Mouse (Mus musculus): ENCODE measurements around the gene Phxr2. TPM values are rescaled to one million over a fixed set of nuclear protein-coding genes. Genes with fewer than 3 reads are reported as not detected.
A peak's percentile ranks its signal among the peaks of the same experiment; 100 is the strongest.

Phxr2 gene
- polyA plus RNA-seq, 1 experiment from 2014 or later, result not detected

DNA sequence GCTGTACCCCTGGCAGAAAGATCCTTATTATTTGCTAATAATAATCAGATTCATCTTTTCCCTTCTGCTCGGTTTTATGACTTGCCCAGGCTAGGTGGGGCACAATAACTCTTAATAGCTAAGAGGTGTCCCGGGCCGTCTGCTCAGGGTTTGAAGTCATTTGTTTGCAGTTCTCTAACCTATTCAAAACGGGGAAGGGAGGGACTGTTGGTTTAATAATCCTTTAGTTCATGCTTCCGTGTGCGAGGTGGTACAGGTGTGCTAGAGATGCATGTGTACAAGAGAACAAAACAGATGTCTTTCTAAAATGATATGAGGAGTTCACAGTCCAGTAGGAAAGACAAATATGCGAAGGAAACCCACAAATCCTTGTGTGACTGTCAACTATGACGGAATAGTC, 11.8 kb downstream of the Phxr2 start:
- H3K4me1 ChIP-seq (ENCODE audit: control insufficient read depth, insufficient read depth, low read length), result 0 out of 2 replicates have a peak, but pooled peaks cover 7% of the 10 kb centered on the region
- H3K27me3 ChIP-seq (replicated peaks; ENCODE audit: control insufficient read depth, insufficient read depth, low read length), result no peaks in the 10 kb centered on the region
- no peak overlapping the region for H3K9ac ChIP-seq (ENCODE audit: low read depth, low read length)
- DNase-seq (ENCODE audit: low spot score) (no peak), ATAC-seq (ENCODE audit: low read depth) (no peak)
- WGBS, result 74% methylated on average over 8 of the region's 8 CpGs
- H3K27ac ChIP-seq (replicated peaks; ENCODE audit: low read depth, low read length), result no peak overlapping the region
- H3K4me3 ChIP-seq (ENCODE audit: low read depth, low read length), result no peak overlapping the region
- peaks cover 7% of the 10 kb centered on the region; the same call in 1 of the 2 replicates for H3K9me3 ChIP-seq (ENCODE audit: control insufficient read depth, low read length)
- peaks cover 12% of the 10 kb centered on the region; the same call in 1 of the 2 replicates for H3K36me3 ChIP-seq (ENCODE audit: control insufficient read depth, insufficient read depth, low read length)
- no peak overlapping the region for H3K4me2 ChIP-seq (ENCODE audit: low read depth, low read length)

DNA sequence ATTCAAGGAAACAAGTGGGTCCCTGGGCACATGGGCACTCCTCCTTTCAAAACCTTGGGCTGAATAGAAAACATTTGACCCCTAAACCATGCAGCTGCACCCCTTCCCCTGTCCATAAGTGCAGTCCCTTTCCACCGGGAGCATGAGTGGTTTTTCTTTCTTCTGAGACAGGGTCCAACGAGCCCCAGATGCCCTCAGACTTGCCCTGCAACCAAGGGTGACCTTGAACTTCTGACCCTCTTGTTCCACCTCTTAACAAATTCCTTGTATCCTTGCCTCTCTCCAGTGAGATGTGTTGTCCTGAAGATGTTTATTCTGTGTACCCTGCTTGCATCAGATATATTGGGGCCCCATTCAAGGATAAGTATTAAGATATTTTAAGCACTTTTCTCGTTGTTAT, 12.6 kb downstream of the Phxr2 start:
- Histone ChIP-seq H3K27me3 (replicated peaks; ENCODE audit: control insufficient read depth, insufficient read depth, low read length) (no peaks in the 10 kb centered on the region), H3K36me3 (ENCODE audit: control insufficient read depth, insufficient read depth, low read length) (peaks cover 15% of the 10 kb centered on the region; the same call in 1 of the 2 replicates), H3K9ac (ENCODE audit: low read depth, low read length) (no peak overlapping the region), H3K4me3 (ENCODE audit: low read depth, low read length) (no peak overlapping the region), H3K27ac (replicated peaks; ENCODE audit: low read depth, low read length) (no peak overlapping the region), H3K4me2 (ENCODE audit: low read depth, low read length) (no peak overlapping the region), H3K4me1 (ENCODE audit: control insufficient read depth, insufficient read depth, low read length) (no peaks in the 10 kb centered on the region), H3K9me3 (ENCODE audit: control insufficient read depth, low read length) (peaks cover 9% of the 10 kb centered on the region; the same call in 1 of the 2 replicates)
- 43% methylated on average over 3 of the region's 3 CpGs for WGBS
- DNase-seq (ENCODE audit: low spot score) (no peak), ATAC-seq (ENCODE audit: low read depth) (no peak)

GRCm38 (mm10) chr10:99108431-99108982, 17.6 kb downstream of the Phxr2 start:
- no peak for ATAC-seq (ENCODE audit: low read depth)
- no peaks in the 10 kb centered on the region for H3K27me3 ChIP-seq (replicated peaks; ENCODE audit: control insufficient read depth, insufficient read depth, low read length)
- peaks cover 15% of the 10 kb centered on the region; the same call in 1 of the 2 replicates for H3K36me3 ChIP-seq (ENCODE audit: control insufficient read depth, insufficient read depth, low read length)
- H3K9ac ChIP-seq (ENCODE audit: low read depth, low read length), result peak overlapping the region; percentile 77
- H3K4me2 ChIP-seq (ENCODE audit: low read depth, low read length), result peak overlapping the region; percentile 96
- peaks cover 9% of the 10 kb centered on the region; the same call in 1 of the 2 replicates for H3K9me3 ChIP-seq (ENCODE audit: control insufficient read depth, low read length)
- DNase-seq (ENCODE audit: low spot score), result no peak
- peak overlapping the region; percentile 70 for H3K4me3 ChIP-seq (ENCODE audit: low read depth, low read length)
- no peaks in the 10 kb centered on the region for H3K4me1 ChIP-seq (ENCODE audit: control insufficient read depth, insufficient read depth, low read length)
- peak overlapping the region; percentile 84; the same call in 1 of the 2 replicates for H3K27ac ChIP-seq (replicated peaks; ENCODE audit: low read depth, low read length)
- WGBS, result 34% methylated on average over 12 of the region's 12 CpGs

DNA sequence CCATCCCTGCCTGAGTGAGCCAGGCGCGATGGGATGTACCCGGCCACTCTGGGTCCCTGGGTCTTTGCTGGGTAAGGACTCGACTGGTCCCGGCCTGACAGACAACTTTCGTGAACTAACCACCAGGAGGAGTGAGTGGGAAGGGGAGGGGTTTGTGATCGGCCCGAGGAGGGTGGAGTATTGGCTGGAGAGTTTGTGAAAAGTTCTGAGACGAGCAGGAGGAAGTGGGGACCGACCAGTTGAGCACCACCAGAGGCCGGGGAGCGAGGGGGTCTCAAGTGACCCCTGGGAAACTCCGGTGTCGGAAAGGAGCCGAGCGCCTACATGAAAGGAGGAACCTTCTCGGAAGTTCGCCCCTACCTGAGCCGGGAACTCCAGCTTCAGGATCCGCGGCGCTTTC, 18.2 kb downstream of the Phxr2 start, which contains the start of gene Galnt4:
TSS of gene Galnt4 (plus strand) at position 196 of the 400 bp plus-strand sequence.
- ATAC-seq (ENCODE audit: low read depth) (peak; percentile 84), DNase-seq (ENCODE audit: low spot score) (peak; percentile 91)
- Histone ChIP-seq H3K9ac (ENCODE audit: low read depth, low read length) (peak within 1 kb of the TSS; percentile 77), H3K27ac (replicated peaks; ENCODE audit: low read depth, low read length) (peak within 1 kb of the TSS; percentile 84), H3K27me3 (replicated peaks; ENCODE audit: control insufficient read depth, insufficient read depth, low read length) (no peaks in the 10 kb centered on the region), H3K4me2 (ENCODE audit: low read depth, low read length) (peak within 1 kb of the TSS; percentile 96), H3K9me3 (ENCODE audit: control insufficient read depth, low read length) (peaks cover 9% of the 10 kb centered on the region; the same call in 1 of the 2 replicates), H3K36me3 (ENCODE audit: control insufficient read depth, insufficient read depth, low read length) (peaks cover 15% of the 10 kb centered on the region; the same call in 1 of the 2 replicates), H3K4me1 (ENCODE audit: control insufficient read depth, insufficient read depth, low read length) (no peaks in the 10 kb centered on the region), H3K4me3 (ENCODE audit: low read depth, low read length) (peak within 1 kb of the TSS; percentile 70)
- under 1% methylated on average over 17 of the region's 22 CpGs for WGBS

GRCm38 (mm10) chr10:99106703-99107631, 19.2 kb downstream of the Phxr2 start, which contains the start of gene Poc1b:
TSS of gene Poc1b (plus strand) at chr10:99107036.
- Histone ChIP-seq H3K4me2 (ENCODE audit: low read depth, low read length) (peak within 1 kb of the TSS; percentile 96), H3K4me1 (ENCODE audit: control insufficient read depth, insufficient read depth, low read length) (no peaks in the 10 kb centered on the region), H3K27me3 (replicated peaks; ENCODE audit: control insufficient read depth, insufficient read depth, low read length) (no peaks in the 10 kb centered on the region), H3K36me3 (ENCODE audit: control insufficient read depth, insufficient read depth, low read length) (peaks cover 15% of the 10 kb centered on the region; the same call in 1 of the 2 replicates), H3K9me3 (ENCODE audit: control insufficient read depth, low read length) (peaks cover 9% of the 10 kb centered on the region; the same call in 1 of the 2 replicates), H3K9ac (ENCODE audit: low read depth, low read length) (peak within 1 kb of the TSS; percentile 77), H3K4me3 (ENCODE audit: low read depth, low read length) (peak within 1 kb of the TSS; percentile 70), H3K27ac (replicated peaks; ENCODE audit: low read depth, low read length) (peak within 1 kb of the TSS; percentile 84)
- ATAC-seq (ENCODE audit: low read depth), result peak; percentile 94
- peak; percentile 96 for DNase-seq (ENCODE audit: low spot score)
- WGBS, result under 1% methylated on average over 37 of the region's 106 CpGs

- ATAC-seq (ENCODE audit: low read depth) (no peak), DNase-seq (ENCODE audit: low spot score) (no peak)
- Histone ChIP-seq H3K4me1 (ENCODE audit: control insufficient read depth, insufficient read depth, low read length) (no peaks in the 10 kb centered on the region), H3K27me3 (replicated peaks; ENCODE audit: control insufficient read depth, insufficient read depth, low read length) (no peaks in the 10 kb centered on the region), H3K9me3 (ENCODE audit: control insufficient read depth, low read length) (peaks cover 9% of the 10 kb centered on the region; the same call in 1 of the 2 replicates), H3K9ac (ENCODE audit: low read depth, low read length) (peak overlapping the region; percentile 77), H3K36me3 (ENCODE audit: control insufficient read depth, insufficient read depth, low read length) (peaks cover 15% of the 10 kb centered on the region; the same call in 1 of the 2 replicates), H3K27ac (replicated peaks; ENCODE audit: low read depth, low read length) (peak overlapping the region; percentile 84; the same call in 1 of the 2 replicates), H3K4me2 (ENCODE audit: low read depth, low read length) (peak overlapping the region; percentile 96), H3K4me3 (ENCODE audit: low read depth, low read length) (peak overlapping the region; percentile 70)
- 32% methylated on average over 8 of the region's 8 CpGs for WGBS
Observed at GRCm38 (mm10) chr10:99106311-99106702, 19.8 kb downstream of the Phxr2 start.

DNA sequence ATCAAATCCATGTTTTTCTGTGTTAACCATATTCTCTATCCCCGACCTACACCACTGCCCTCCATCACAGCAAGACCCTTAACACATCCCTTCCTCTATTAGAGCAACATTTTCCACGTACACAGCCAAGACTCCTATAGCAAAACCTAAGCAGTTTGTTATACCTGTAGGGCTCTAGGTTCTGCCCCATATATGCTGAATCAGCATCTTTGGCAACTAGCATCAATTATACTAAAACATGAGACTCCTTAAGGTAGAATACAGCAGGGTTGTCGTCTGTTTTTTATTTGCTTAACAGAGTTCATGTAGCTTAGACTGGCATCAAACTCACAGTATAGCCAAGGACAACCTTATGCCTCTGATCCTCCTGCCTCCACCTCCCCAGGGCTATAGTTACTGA, 20.6 kb downstream of the Phxr2 start:
- no peak for ATAC-seq (ENCODE audit: low read depth)
- H3K27me3 ChIP-seq (replicated peaks; ENCODE audit: control insufficient read depth, insufficient read depth, low read length), result no peaks in the 10 kb centered on the region
- peaks cover 11% of the 10 kb centered on the region; the same call in 1 of the 2 replicates for H3K36me3 ChIP-seq (ENCODE audit: control insufficient read depth, insufficient read depth, low read length)
- H3K27ac ChIP-seq (replicated peaks; ENCODE audit: low read depth, low read length), result no peak overlapping the region
- peaks cover 9% of the 10 kb centered on the region; the same call in 1 of the 2 replicates for H3K9me3 ChIP-seq (ENCODE audit: control insufficient read depth, low read length)
- DNase-seq (ENCODE audit: low spot score), result no peak
- no peak overlapping the region for H3K4me3 ChIP-seq (ENCODE audit: low read depth, low read length)
- WGBS, result 73% methylated on average over 3 of the region's 3 CpGs
- H3K9ac ChIP-seq (ENCODE audit: low read depth, low read length), result no peak overlapping the region
- H3K4me2 ChIP-seq (ENCODE audit: low read depth, low read length), result peak overlapping the region; percentile 96; the same call in 1 of the 2 replicates
- H3K4me1 ChIP-seq (ENCODE audit: control insufficient read depth, insufficient read depth, low read length), result no peaks in the 10 kb centered on the region

GRCm38 (mm10) chr10:99097374-99097773, 28.8 kb downstream of the Phxr2 start:
- 74% methylated on average over 10 of the region's 10 CpGs for WGBS
- Histone ChIP-seq H3K4me3 (ENCODE audit: low read depth, low read length) (no peak overlapping the region), H3K27ac (replicated peaks; ENCODE audit: low read depth, low read length) (no peak overlapping the region), H3K4me2 (ENCODE audit: low read depth, low read length) (no peak overlapping the region), H3K27me3 (replicated peaks; ENCODE audit: control insufficient read depth, insufficient read depth, low read length) (no peaks in the 10 kb centered on the region), H3K9ac (ENCODE audit: low read depth, low read length) (no peak overlapping the region), H3K36me3 (ENCODE audit: control insufficient read depth, insufficient read depth, low read length) (no peaks in the 10 kb centered on the region), H3K4me1 (ENCODE audit: control insufficient read depth, insufficient read depth, low read length) (no peaks in the 10 kb centered on the region), H3K9me3 (ENCODE audit: control insufficient read depth, low read length) (no peaks in the 10 kb centered on the region)
- no peak for ATAC-seq (ENCODE audit: low read depth)
- no peak for DNase-seq (ENCODE audit: low spot score)
